Mouse (Mus musculus) liver, embryonic 13.5 days (tissue): ENCODE measurements around the gene Cdkal1. TPM values are rescaled to one million over a fixed set of nuclear protein-coding genes. Genes with fewer than 3 reads are reported as not detected.

Experiments
- ATAC-seq: fragments of 200-750 bp; cut with Nextera tagmentation; 2 replicates; pipeline ENCODE4 v1.8.0; 2017; ENCODE audit warnings: low read depth, mild to moderate bottlenecking, moderate number of reproducible peaks, moderate library complexity
- DNase-seq: peaks from one replicate; pipeline ENCODE4 v3.0.0; 2022
- H3K27ac ChIP-seq: fragments of 300-500 bp; sonication (generic); 2 replicates; pipeline ENCODE4 v1.5.1; 2015; ENCODE audit warnings: moderate library complexity, mild to moderate bottlenecking, inconsistent platforms
- H3K27me3 ChIP-seq: fragments of 300-500 bp; sonication (generic); 2 replicates; pipeline ENCODE4 v1.6.1; 2015; ENCODE audit warnings: mild to moderate bottlenecking, inconsistent platforms
- H3K36me3 ChIP-seq: fragments of 300-500 bp; sonication (generic); 2 replicates; pipeline ENCODE4 v1.6.1; 2015; ENCODE audit warnings: mild to moderate bottlenecking, inconsistent platforms
- H3K4me1 ChIP-seq: fragments of 300-500 bp; sonication (generic); replicated peaks from 2 replicates; pipeline ENCODE4 v1.6.1; 2015; ENCODE audit warnings: inconsistent platforms
- H3K4me2 ChIP-seq: fragments of 300-500 bp; sonication (generic); 2 replicates; pipeline ENCODE4 v1.6.1; 2015; ENCODE audit warnings: inconsistent platforms, mild to moderate bottlenecking, moderate library complexity
- H3K4me3 ChIP-seq: fragments of 300-500 bp; sonication (generic); replicated peaks from 2 replicates; pipeline ENCODE4 v1.5.1; 2015; ENCODE audit warnings: mild to moderate bottlenecking, inconsistent platforms
- H3K9ac ChIP-seq: fragments of 300-500 bp; sonication (generic); 2 replicates; pipeline ENCODE4 v1.6.1; 2015; ENCODE audit warnings: mild to moderate bottlenecking, inconsistent platforms
- H3K9me3 ChIP-seq: fragments of 300-500 bp; sonication (generic); replicated peaks from 2 replicates; pipeline ENCODE4 v1.6.1; 2016; ENCODE audit warnings: inconsistent platforms
- WGBS: fragments of 180-500 bp; shearing (Covaris S2); methylation state at CpG from one replicate; pipeline ENCODE4 v1.1.7; 2015; ENCODE audit not compliant: insufficient replicate concordance; 5-methylcytosine and 5-hydroxymethylcytosine counted together
- polyA plus RNA-seq: library from polyadenylated mRNA; unstranded; fragments of >200 nt; fragmentation: Nextera tagmentation; extraction: Ambion mirVana; gene quantifications from 2 replicates; pipeline ENCODE4 v1.2.1, GENCODE M21; 2015

Gene Cdkal1
- polyA plus RNA-seq, 1 experiment from 2014 or later = 10.0 TPM

- no peaks in the 10 kb centered on the region for H3K36me3 ChIP-seq
- no peak for ATAC-seq
- 66% methylated on average over 2 of the region's 2 CpGs for WGBS
- no peak for DNase-seq
- no peak overlapping the region for H3K4me2 ChIP-seq
- H3K9ac ChIP-seq = no peak overlapping the region
- no peaks in the 10 kb centered on the region for H3K27me3 ChIP-seq
- no peaks in the 10 kb centered on the region for H3K9me3 ChIP-seq
- H3K4me1 ChIP-seq = no peaks in the 10 kb centered on the region
- H3K27ac ChIP-seq = no peak overlapping the region
- no peak overlapping the region for H3K4me3 ChIP-seq
Observed at GRCm38 (mm10) chr13:29398456-29398855, 457.0 kb downstream of the Cdkal1 start.

- no peak for DNase-seq
- H3K9ac ChIP-seq = no peak overlapping the region
- WGBS = 67% methylated on average over 4 of the region's 4 CpGs
- no peak overlapping the region for H3K27ac ChIP-seq
- H3K36me3 ChIP-seq = no peaks in the 10 kb centered on the region
- no peaks in the 10 kb centered on the region for H3K9me3 ChIP-seq
- no peaks in the 10 kb centered on the region for H3K27me3 ChIP-seq
- no peak overlapping the region for H3K4me2 ChIP-seq
- no peak overlapping the region for H3K4me3 ChIP-seq
- no peaks in the 10 kb centered on the region for H3K4me1 ChIP-seq
- no peak for ATAC-seq
Observed at GRCm38 (mm10) chr13:29395694-29396093, 459.8 kb downstream of the Cdkal1 start.

- H3K9ac ChIP-seq = no peak overlapping the region
- H3K9me3 ChIP-seq = no peaks in the 10 kb centered on the region
- ATAC-seq (no peak), DNase-seq (no peak)
- no peak overlapping the region for H3K4me2 ChIP-seq
- no peaks in the 10 kb centered on the region for H3K4me1 ChIP-seq
- H3K27me3 ChIP-seq = no peaks in the 10 kb centered on the region
- no peaks in the 10 kb centered on the region for H3K36me3 ChIP-seq
- no peak overlapping the region for H3K4me3 ChIP-seq
- H3K27ac ChIP-seq = no peak overlapping the region
- WGBS = 61% methylated on average over 5 of the region's 5 CpGs
Observed at GRCm38 (mm10) chr13:29390025-29390424, 465.4 kb downstream of the Cdkal1 start.

- no peak overlapping the region for H3K27ac ChIP-seq
- ATAC-seq = no peak
- WGBS = 69% methylated on average over 3 of the region's 3 CpGs
Observed at GRCm38 (mm10) chr13:29388918-29389317, 466.6 kb downstream of the Cdkal1 start.

GRCm38 (mm10) chr13:29377572-29377971 is 477.9 kb downstream of the Cdkal1 start:
- WGBS = 74% methylated on average over 2 of the region's 2 CpGs
- Histone ChIP-seq H3K4me2 (no peak overlapping the region), H3K9ac (no peak overlapping the region), H3K9me3 (no peaks in the 10 kb centered on the region), H3K4me1 (no peaks in the 10 kb centered on the region), H3K27me3 (no peaks in the 10 kb centered on the region), H3K27ac (no peak overlapping the region), H3K4me3 (no peak overlapping the region), H3K36me3 (no peaks in the 10 kb centered on the region)
- no peak for DNase-seq
- no peak for ATAC-seq

More at GRCm38 (mm10) chr13:29388918-29389317, 466.6 kb downstream of the Cdkal1 start:
- Histone ChIP-seq H3K27me3 (no peaks in the 10 kb centered on the region), H3K4me2 (no peak overlapping the region), H3K36me3 (no peaks in the 10 kb centered on the region), H3K9me3 (no peaks in the 10 kb centered on the region), H3K4me1 (no peaks in the 10 kb centered on the region), H3K9ac (no peak overlapping the region), H3K4me3 (no peak overlapping the region)
- no peak for DNase-seq

- H3K36me3 ChIP-seq = no peaks in the 10 kb centered on the region
- H3K9me3 ChIP-seq = no peaks in the 10 kb centered on the region
- DNase-seq (no peak), ATAC-seq (no peak)
- H3K4me1 ChIP-seq = no peaks in the 10 kb centered on the region
- H3K9ac ChIP-seq = no peak overlapping the region
- no peak overlapping the region for H3K27ac ChIP-seq
- H3K4me3 ChIP-seq = no peak overlapping the region
- no peaks in the 10 kb centered on the region for H3K27me3 ChIP-seq
- WGBS = 51% methylated on average over 3 of the region's 3 CpGs
- no peak overlapping the region for H3K4me2 ChIP-seq
Observed at GRCm38 (mm10) chr13:29371916-29372315, 483.6 kb downstream of the Cdkal1 start.

- no peaks in the 10 kb centered on the region for H3K4me1 ChIP-seq
- no peaks in the 10 kb centered on the region for H3K27me3 ChIP-seq
- DNase-seq (no peak), ATAC-seq (no peak)
- no peak overlapping the region for H3K27ac ChIP-seq
- WGBS = 56% methylated on average over 4 of the region's 4 CpGs
- H3K4me2 ChIP-seq = no peak overlapping the region
- no peaks in the 10 kb centered on the region for H3K36me3 ChIP-seq
- no peak overlapping the region for H3K9ac ChIP-seq
- H3K4me3 ChIP-seq = no peak overlapping the region
- H3K9me3 ChIP-seq = no peaks in the 10 kb centered on the region
Observed at GRCm38 (mm10) chr13:29371466-29371771, 484.1 kb downstream of the Cdkal1 start.

- no peaks in the 10 kb centered on the region for H3K4me1 ChIP-seq
Observed at GRCm38 (mm10) chr13:29370731-29371465, 484.6 kb downstream of the Cdkal1 start.

GRCm38 (mm10) chr13:29368806-29369205 is 486.7 kb downstream of the Cdkal1 start:
- ATAC-seq = no peak
- no peaks in the 10 kb centered on the region for H3K27me3 ChIP-seq
- no peaks in the 10 kb centered on the region for H3K4me1 ChIP-seq
- H3K36me3 ChIP-seq = no peaks in the 10 kb centered on the region
- H3K27ac ChIP-seq = no peak overlapping the region
- H3K4me3 ChIP-seq = no peak overlapping the region
- 54% methylated on average over 6 of the region's 6 CpGs for whole genome bisulfite sequencing
- no peak for DNase-seq
- no peak overlapping the region for H3K4me2 ChIP-seq
- no peak overlapping the region for H3K9ac ChIP-seq
- H3K9me3 ChIP-seq = no peaks in the 10 kb centered on the region

More at GRCm38 (mm10) chr13:29370731-29371465, 484.6 kb downstream of the Cdkal1 start:
- no peak overlapping the region for H3K9ac ChIP-seq
- H3K9me3 ChIP-seq = no peaks in the 10 kb centered on the region
- H3K4me3 ChIP-seq = no peak overlapping the region
- H3K4me2 ChIP-seq = no peak overlapping the region
- no peaks in the 10 kb centered on the region for H3K27me3 ChIP-seq
- DNase-seq (no peak), ATAC-seq (no peak)
- no peak overlapping the region for H3K27ac ChIP-seq
- WGBS = 40% methylated on average over 5 of the region's 5 CpGs
- no peaks in the 10 kb centered on the region for H3K36me3 ChIP-seq

- H3K36me3 ChIP-seq = no peaks in the 10 kb centered on the region
- 76% methylated on average over 13 of the region's 13 CpGs for WGBS
- no peak for DNase-seq
Observed at GRCm38 (mm10) chr13:29364901-29365625, 490.4 kb downstream of the Cdkal1 start.

GRCm38 (mm10) chr13:29364009-29364408 is 491.5 kb downstream of the Cdkal1 start:
- Histone ChIP-seq H3K4me2 (no peak overlapping the region), H3K9me3 (no peaks in the 10 kb centered on the region), H3K4me1 (peaks cover 5% of the 10 kb centered on the region; the same call in 1 of the 2 replicates), H3K27ac (no peak overlapping the region), H3K9ac (no peak overlapping the region), H3K36me3 (no peaks in the 10 kb centered on the region), H3K27me3 (no peaks in the 10 kb centered on the region), H3K4me3 (no peak overlapping the region)
- DNase-seq (no peak), ATAC-seq (no peak)
- WGBS = 50% methylated on average over 6 of the region's 6 CpGs

More at GRCm38 (mm10) chr13:29364901-29365625, 490.4 kb downstream of the Cdkal1 start:
- H3K4me3 ChIP-seq = no peak overlapping the region
- no peak overlapping the region for H3K9ac ChIP-seq
- no peaks in the 10 kb centered on the region for H3K9me3 ChIP-seq
- no peaks in the 10 kb centered on the region for H3K27me3 ChIP-seq
- peaks cover 5% of the 10 kb centered on the region; the same call in 1 of the 2 replicates for H3K4me1 ChIP-seq
- no peak for ATAC-seq
- H3K27ac ChIP-seq = no peak overlapping the region
- no peak overlapping the region for H3K4me2 ChIP-seq
